Mouse (Mus musculus) neural tube, embryonic 12.5 days (tissue): Measurements from ENCODE around the gene Chst8. TPM values are rescaled to one million over a fixed set of nuclear protein-coding genes. Genes with fewer than 3 reads are reported as not detected.

Experiments used
- ATAC-seq: fragments of 200-750 bp; cut with Nextera tagmentation; 2 replicates; pipeline ENCODE4 v1.8.0; 2017; ENCODE audit warnings: low read depth, mild to moderate bottlenecking, moderate TSS enrichment, moderate library complexity; ENCODE audit not compliant: low FRiP score
- H3K27ac ChIP-seq: fragments of 300-500 bp; sonication (generic); 2 replicates; pipeline ENCODE4 v1.5.1; 2016
- H3K27me3 ChIP-seq: fragments of 300-500 bp; sonication (generic); replicated peaks from 2 replicates; pipeline ENCODE4 v1.6.1; 2016; ENCODE audit warnings: mild to moderate bottlenecking
- H3K36me3 ChIP-seq: fragments of 300-500 bp; sonication (generic); 2 replicates; pipeline ENCODE4 v1.6.1; 2016; ENCODE audit warnings: mild to moderate bottlenecking
- H3K4me1 ChIP-seq: fragments of 300-500 bp; sonication (generic); 2 replicates; pipeline ENCODE4 v1.6.1; 2016
- H3K4me2 ChIP-seq: fragments of 300-500 bp; sonication (generic); replicated peaks from 2 replicates; pipeline ENCODE4 v1.6.1; 2016; ENCODE audit warnings: mild to moderate bottlenecking
- H3K4me3 ChIP-seq: fragments of 300-500 bp; sonication (generic); 2 replicates; pipeline ENCODE4 v1.5.1; 2016
- H3K9ac ChIP-seq: fragments of 300-500 bp; sonication (generic); 2 replicates; pipeline ENCODE4 v1.6.1; 2016; ENCODE audit warnings: mild to moderate bottlenecking
- H3K9me3 ChIP-seq: fragments of 300-500 bp; sonication (generic); 2 replicates; pipeline ENCODE4 v1.6.1; 2016; ENCODE audit warnings: mild to moderate bottlenecking
- WGBS: fragments of 180-500 bp; shearing (Covaris S2); methylation state at CpG from one replicate; pipeline ENCODE4 v1.1.7; 2016; 5-methylcytosine and 5-hydroxymethylcytosine counted together
- polyA plus RNA-seq: library from polyadenylated mRNA; unstranded; fragments of >200 nt; fragmentation: Nextera tagmentation; extraction: Ambion mirVana; gene quantifications from 2 replicates; pipeline ENCODE4 v1.2.1, GENCODE M21; 2016

The Chst8 gene
- polyA plus RNA-seq, 1 experiment from 2014 or later: 42.4 TPM

- Histone ChIP-seq H3K4me1 (peaks cover 25% of the 10 kb centered on the region), H3K4me2 (peak overlapping the region; percentile 92), H3K9ac (peak overlapping the region; percentile 97), H3K4me3 (peak overlapping the region; percentile 79), H3K36me3 (peaks cover 12% of the 10 kb centered on the region), H3K27me3 (no peaks in the 10 kb centered on the region), H3K9me3 (no peaks in the 10 kb centered on the region), H3K27ac (peak overlapping the region; percentile 99)
- ATAC-seq: peak; percentile 34
- WGBS: under 1% methylated on average over 58 of the region's 64 CpGs
Observed at GRCm38 (mm10) chr7:34653731-34654440, 158.6 kb downstream of the Chst8 start.

GRCm38 (mm10) chr7:34652751-34653502 is 159.6 kb downstream of the Chst8 start:
- Histone ChIP-seq H3K27me3 (no peaks in the 10 kb centered on the region), H3K36me3 (peaks cover 22% of the 10 kb centered on the region), H3K27ac (peak overlapping the region; percentile 99), H3K9ac (peak overlapping the region; percentile 97), H3K4me2 (peak overlapping the region; percentile 92), H3K9me3 (no peaks in the 10 kb centered on the region), H3K4me1 (peaks cover 30% of the 10 kb centered on the region), H3K4me3 (peak overlapping the region; percentile 79)
- ATAC-seq: peak; percentile 5; the same call in 1 of the 2 replicates
- WGBS: under 1% methylated on average over 48 of the region's 48 CpGs

DNA sequence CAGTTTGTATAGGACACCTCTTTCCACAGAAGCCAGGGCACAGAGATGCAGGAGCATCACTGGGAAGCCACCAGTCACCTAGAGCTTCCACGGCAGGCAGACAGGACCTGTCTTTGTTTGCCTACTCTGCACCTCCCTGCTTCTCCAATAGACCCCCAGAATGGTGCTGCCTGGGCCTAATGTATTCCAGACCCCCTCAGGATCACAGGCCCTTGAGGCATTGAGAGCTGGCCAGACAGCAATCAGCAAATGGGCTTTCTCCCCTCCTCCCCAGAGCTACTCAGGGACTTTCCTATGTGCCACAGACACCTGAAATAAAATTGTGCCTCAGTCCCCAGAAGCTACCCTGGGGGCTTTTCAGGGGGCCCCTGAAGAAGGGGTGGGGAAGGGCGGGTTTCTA is 161.1 kb downstream of the Chst8 start:
- ATAC-seq: no peak
- H3K36me3 ChIP-seq: peaks cover 37% of the 10 kb centered on the region
- H3K27me3 ChIP-seq: no peaks in the 10 kb centered on the region
- peaks cover 45% of the 10 kb centered on the region for H3K4me1 ChIP-seq
- peak overlapping the region; percentile 97 for H3K9ac ChIP-seq
- H3K27ac ChIP-seq: 0 out of 2 replicates have a peak overlapping the region, but pooled peaks have one; percentile 1
- 33% methylated on average over 2 of the region's 2 CpGs for WGBS
- H3K9me3 ChIP-seq: no peaks in the 10 kb centered on the region
- peak overlapping the region; percentile 92 for H3K4me2 ChIP-seq
- peak overlapping the region; percentile 79 for H3K4me3 ChIP-seq

DNA sequence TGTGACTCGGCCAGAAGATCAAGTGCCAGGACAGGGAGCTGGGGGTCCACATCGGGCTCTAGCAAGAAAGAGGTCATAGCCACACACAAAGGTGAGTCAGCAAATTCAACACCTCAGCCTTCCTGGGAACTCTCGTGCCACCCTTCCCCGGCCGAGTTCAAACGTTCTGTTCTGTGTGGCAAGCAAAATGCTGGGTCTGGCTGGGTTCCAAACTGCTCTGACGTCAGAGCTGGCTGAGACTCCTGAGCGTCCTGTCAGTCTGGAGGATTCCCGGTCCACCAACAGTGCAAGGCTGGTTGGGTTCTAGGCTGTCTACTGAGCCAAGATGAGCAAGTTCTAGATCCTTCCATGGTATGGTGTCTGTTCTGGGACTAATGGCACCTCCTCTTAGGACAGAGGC is 165.5 kb downstream of the Chst8 start:
- Histone ChIP-seq H3K36me3 (peaks cover 80% of the 10 kb centered on the region), H3K4me1 (peaks cover 55% of the 10 kb centered on the region), H3K27me3 (no peaks in the 10 kb centered on the region), H3K4me3 (no peak overlapping the region), H3K9me3 (no peaks in the 10 kb centered on the region), H3K27ac (no peak overlapping the region), H3K4me2 (no peak overlapping the region), H3K9ac (no peak overlapping the region)
- WGBS: 84% methylated on average over 9 of the region's 9 CpGs
- no peak for ATAC-seq

DNA sequence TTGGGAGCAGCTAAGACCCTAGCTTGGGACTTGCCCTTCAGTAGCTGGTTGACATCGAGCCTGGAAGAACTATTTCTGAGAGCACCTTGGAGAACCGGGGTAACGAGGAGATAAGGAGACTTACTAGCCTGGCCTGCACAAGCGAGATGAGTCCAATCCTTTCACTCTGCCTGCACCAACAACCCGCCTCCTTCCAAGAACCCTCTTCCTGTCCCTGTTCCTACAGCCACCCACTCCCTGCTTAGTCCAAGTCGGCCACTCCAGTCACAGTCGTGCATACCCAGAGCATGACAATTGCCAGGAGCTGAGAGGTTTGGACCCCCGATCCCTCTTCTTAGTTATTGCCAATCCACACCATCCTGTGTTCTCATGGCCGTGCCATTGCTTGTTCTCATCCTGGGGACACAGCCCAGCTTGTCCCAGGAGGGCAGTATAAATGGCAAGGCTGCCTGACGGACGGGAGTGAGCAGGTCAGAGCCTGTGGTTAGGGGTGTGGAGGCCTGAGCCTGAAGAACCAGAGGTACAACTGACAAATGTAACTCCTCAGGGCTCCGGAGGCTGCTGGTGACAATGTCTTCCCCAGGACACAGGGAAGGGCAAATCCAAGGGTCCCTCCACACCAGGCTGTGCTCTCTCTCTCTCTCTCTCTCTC is 166.2 kb downstream of the Chst8 start:
- Histone ChIP-seq H3K9ac (no peak overlapping the region), H3K27ac (no peak overlapping the region), H3K4me1 (peaks cover 52% of the 10 kb centered on the region), H3K36me3 (peaks cover 86% of the 10 kb centered on the region), H3K27me3 (no peaks in the 10 kb centered on the region), H3K4me2 (0 out of 2 replicates have a peak overlapping the region, but pooled peaks have one; percentile 7), H3K9me3 (no peaks in the 10 kb centered on the region), H3K4me3 (no peak overlapping the region)
- 81% methylated on average over 12 of the region's 12 CpGs for WGBS
- no peak for ATAC-seq

GRCm38 (mm10) chr7:34645623-34646022 is 166.9 kb downstream of the Chst8 start:
- Histone ChIP-seq H3K27ac (no peak overlapping the region), H3K36me3 (peaks cover 93% of the 10 kb centered on the region), H3K4me3 (no peak overlapping the region), H3K9ac (no peak overlapping the region), H3K9me3 (no peaks in the 10 kb centered on the region), H3K27me3 (no peaks in the 10 kb centered on the region), H3K4me1 (peaks cover 46% of the 10 kb centered on the region), H3K4me2 (no peak overlapping the region)
- ATAC-seq: no peak
- WGBS: 95% methylated on average over 2 of the region's 2 CpGs

GRCm38 (mm10) chr7:34644591-34644990 is 167.9 kb downstream of the Chst8 start:
- Histone ChIP-seq H3K27ac (no peak overlapping the region), H3K4me2 (no peak overlapping the region), H3K9ac (no peak overlapping the region), H3K36me3 (peaks cover 98% of the 10 kb centered on the region), H3K4me3 (no peak overlapping the region), H3K4me1 (peaks cover 44% of the 10 kb centered on the region), H3K27me3 (no peaks in the 10 kb centered on the region), H3K9me3 (no peaks in the 10 kb centered on the region)
- WGBS: 80% methylated on average over 18 of the region's 18 CpGs
- no peak for ATAC-seq

- no peak for ATAC-seq
- H3K4me2 ChIP-seq: no peak overlapping the region
- no peaks in the 10 kb centered on the region for H3K27me3 ChIP-seq
- H3K27ac ChIP-seq: no peak overlapping the region
- peaks cover 97% of the 10 kb centered on the region for H3K36me3 ChIP-seq
- WGBS: 86% methylated on average over 6 of the region's 6 CpGs
- no peak overlapping the region for H3K4me3 ChIP-seq
- no peak overlapping the region for H3K9ac ChIP-seq
- no peaks in the 10 kb centered on the region for H3K9me3 ChIP-seq
- H3K4me1 ChIP-seq: peaks cover 41% of the 10 kb centered on the region
Observed at GRCm38 (mm10) chr7:34643329-34643728, 169.2 kb downstream of the Chst8 start.

DNA sequence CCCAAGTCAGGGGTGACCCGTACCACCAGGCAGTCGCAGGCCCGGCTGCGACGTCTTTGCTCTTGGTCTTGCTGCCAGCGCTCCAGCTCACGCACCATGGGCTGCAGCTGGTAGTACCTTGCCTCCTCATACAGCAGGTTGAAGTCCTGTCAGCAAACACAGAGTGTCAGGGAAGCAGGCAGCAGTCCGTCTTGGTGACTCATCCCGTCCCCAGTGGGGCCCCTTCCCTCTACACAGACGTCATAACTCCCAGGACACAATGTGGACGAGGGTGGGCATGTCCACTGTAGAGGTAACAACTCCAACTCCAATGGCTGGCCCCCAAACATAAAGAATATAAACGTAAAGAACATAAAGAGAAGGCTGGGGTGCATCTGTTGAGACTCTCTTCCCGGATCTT is 170.5 kb downstream of the Chst8 start:
- H3K9ac ChIP-seq: no peak overlapping the region
- H3K9me3 ChIP-seq: no peaks in the 10 kb centered on the region
- ATAC-seq: no peak
- peaks cover 30% of the 10 kb centered on the region for H3K4me1 ChIP-seq
- 91% methylated on average over 13 of the region's 13 CpGs for WGBS
- no peak overlapping the region for H3K27ac ChIP-seq
- H3K36me3 ChIP-seq: peaks cover 87% of the 10 kb centered on the region
- H3K4me3 ChIP-seq: no peak overlapping the region
- no peaks in the 10 kb centered on the region for H3K27me3 ChIP-seq
- H3K4me2 ChIP-seq: no peak overlapping the region

DNA sequence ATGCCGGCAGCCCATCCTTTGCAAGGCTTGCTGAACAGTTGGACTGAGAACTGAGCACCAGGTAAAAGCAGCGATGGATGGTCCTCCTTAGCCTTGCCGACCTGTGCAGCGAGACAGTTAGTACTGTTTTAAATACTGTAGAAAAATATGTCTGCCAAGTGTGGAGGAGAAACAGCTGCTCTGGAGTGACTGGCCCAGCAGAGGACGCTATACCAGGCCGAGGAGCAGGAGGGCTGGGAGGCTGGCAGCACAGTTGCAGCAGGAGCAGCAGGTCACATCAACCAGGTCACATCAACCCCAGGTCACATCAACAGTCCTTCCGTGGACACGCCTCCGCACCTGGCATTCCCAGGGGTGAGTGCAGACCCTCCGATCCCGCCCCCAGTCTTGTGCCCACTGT is 172.7 kb downstream of the Chst8 start:
- no peak for ATAC-seq
- H3K9ac ChIP-seq: no peak overlapping the region
- H3K4me1 ChIP-seq: peaks cover 11% of the 10 kb centered on the region
- no peak overlapping the region for H3K27ac ChIP-seq
- no peaks in the 10 kb centered on the region for H3K9me3 ChIP-seq
- H3K4me3 ChIP-seq: no peak overlapping the region
- H3K4me2 ChIP-seq: no peak overlapping the region
- no peaks in the 10 kb centered on the region for H3K27me3 ChIP-seq
- WGBS: 87% methylated on average over 11 of the region's 11 CpGs
- H3K36me3 ChIP-seq: peaks cover 66% of the 10 kb centered on the region

GRCm38 (mm10) chr7:34636661-34637060 is 175.8 kb downstream of the Chst8 start:
- Histone ChIP-seq H3K27ac (no peak overlapping the region), H3K4me2 (no peak overlapping the region), H3K9ac (no peak overlapping the region), H3K4me1 (peaks cover 1% of the 10 kb centered on the region; the same call in 1 of the 2 replicates), H3K36me3 (peaks cover 34% of the 10 kb centered on the region), H3K27me3 (no peaks in the 10 kb centered on the region), H3K4me3 (no peak overlapping the region), H3K9me3 (no peaks in the 10 kb centered on the region)
- no peak for ATAC-seq
- 84% methylated on average over 4 of the region's 4 CpGs for WGBS
